Mouse (Mus musculus): ENCODE results near the gene Srarp. TPM values are rescaled to one million over a fixed set of nuclear protein-coding genes. Genes with fewer than 3 reads are reported as not detected.
A peak's percentile ranks its signal among the peaks of the same experiment; 100 is the strongest.

Gene Srarp
- polyA plus RNA-seq, 1 experiment from 2014 or later = not detected

GRCm38 (mm10) chr4:141461576-141461975 is 25.7 kb upstream of the Srarp start:
- Histone ChIP-seq H3K4me3 (ENCODE audit: low read depth, low read length) (no peak overlapping the region), H3K9ac (replicated peaks; ENCODE audit: low read depth, low read length) (no peak overlapping the region), H3K4me2 (replicated peaks; ENCODE audit: low read depth, low read length) (no peak overlapping the region), H3K9me3 (ENCODE audit: control insufficient read depth, low read depth, low read length) (no peaks in the 10 kb centered on the region), H3K4me1 (ENCODE audit: control insufficient read depth, insufficient read depth, low read length) (0 out of 2 replicates have a peak, but pooled peaks cover 4% of the 10 kb centered on the region), H3K27ac (ENCODE audit: low read length) (no peak overlapping the region), H3K27me3 (ENCODE audit: control insufficient read depth, insufficient read depth, low read length) (no peaks in the 10 kb centered on the region), H3K36me3 (ENCODE audit: control insufficient read depth, insufficient read depth, low read length) (peaks cover 47% of the 10 kb centered on the region)
- ATAC-seq (ENCODE audit: insufficient number of reproducible peaks, insufficient read depth, low FRiP score, low read depth) = no peak
- 89% methylated on average over 12 of the region's 12 CpGs for WGBS

GRCm38 (mm10) chr4:141461088-141461487 is 25.2 kb upstream of the Srarp start:
- ATAC-seq (ENCODE audit: insufficient number of reproducible peaks, insufficient read depth, low FRiP score, low read depth) = no peak
- no peaks in the 10 kb centered on the region for H3K9me3 ChIP-seq (ENCODE audit: control insufficient read depth, low read depth, low read length)
- 0 out of 2 replicates have a peak, but pooled peaks cover 4% of the 10 kb centered on the region for H3K4me1 ChIP-seq (ENCODE audit: control insufficient read depth, insufficient read depth, low read length)
- H3K4me3 ChIP-seq (ENCODE audit: low read depth, low read length) = no peak overlapping the region
- no peak overlapping the region for H3K4me2 ChIP-seq (replicated peaks; ENCODE audit: low read depth, low read length)
- H3K36me3 ChIP-seq (ENCODE audit: control insufficient read depth, insufficient read depth, low read length) = peaks cover 42% of the 10 kb centered on the region
- H3K9ac ChIP-seq (replicated peaks; ENCODE audit: low read depth, low read length) = no peak overlapping the region
- H3K27me3 ChIP-seq (ENCODE audit: control insufficient read depth, insufficient read depth, low read length) = no peaks in the 10 kb centered on the region
- WGBS = 63% methylated on average over 12 of the region's 12 CpGs
- no peak overlapping the region for H3K27ac ChIP-seq (ENCODE audit: low read length)

GRCm38 (mm10) chr4:141460481-141460880 is 24.6 kb upstream of the Srarp start:
- no peaks in the 10 kb centered on the region for H3K9me3 ChIP-seq (ENCODE audit: control insufficient read depth, low read depth, low read length)
- H3K27me3 ChIP-seq (ENCODE audit: control insufficient read depth, insufficient read depth, low read length) = no peaks in the 10 kb centered on the region
- 0 out of 2 replicates have a peak, but pooled peaks cover 4% of the 10 kb centered on the region for H3K4me1 ChIP-seq (ENCODE audit: control insufficient read depth, insufficient read depth, low read length)
- no peak for ATAC-seq (ENCODE audit: insufficient number of reproducible peaks, insufficient read depth, low FRiP score, low read depth)
- H3K27ac ChIP-seq (ENCODE audit: low read length) = no peak overlapping the region
- WGBS = 90% methylated on average over 4 of the region's 4 CpGs
- H3K4me3 ChIP-seq (ENCODE audit: low read depth, low read length) = no peak overlapping the region
- H3K4me2 ChIP-seq (replicated peaks; ENCODE audit: low read depth, low read length) = no peak overlapping the region
- no peak overlapping the region for H3K9ac ChIP-seq (replicated peaks; ENCODE audit: low read depth, low read length)
- H3K36me3 ChIP-seq (ENCODE audit: control insufficient read depth, insufficient read depth, low read length) = peaks cover 36% of the 10 kb centered on the region

GRCm38 (mm10) chr4:141459766-141460165 is 23.9 kb upstream of the Srarp start:
- Histone ChIP-seq H3K27ac (ENCODE audit: low read length) (peak overlapping the region; percentile 66; the same call in 1 of the 2 replicates), H3K27me3 (ENCODE audit: control insufficient read depth, insufficient read depth, low read length) (no peaks in the 10 kb centered on the region), H3K4me2 (replicated peaks; ENCODE audit: low read depth, low read length) (no peak overlapping the region), H3K36me3 (ENCODE audit: control insufficient read depth, insufficient read depth, low read length) (peaks cover 29% of the 10 kb centered on the region), H3K9ac (replicated peaks; ENCODE audit: low read depth, low read length) (no peak overlapping the region), H3K9me3 (ENCODE audit: control insufficient read depth, low read depth, low read length) (no peaks in the 10 kb centered on the region), H3K4me3 (ENCODE audit: low read depth, low read length) (no peak overlapping the region), H3K4me1 (ENCODE audit: control insufficient read depth, insufficient read depth, low read length) (0 out of 2 replicates have a peak, but pooled peaks cover 4% of the 10 kb centered on the region)
- 86% methylated on average over 9 of the region's 9 CpGs for WGBS
- ATAC-seq (ENCODE audit: insufficient number of reproducible peaks, insufficient read depth, low FRiP score, low read depth) = no peak

- Histone ChIP-seq H3K9me3 (ENCODE audit: control insufficient read depth, low read depth, low read length) (no peaks in the 10 kb centered on the region), H3K27ac (ENCODE audit: low read length) (peak overlapping the region; percentile 66; the same call in 1 of the 2 replicates), H3K4me2 (replicated peaks; ENCODE audit: low read depth, low read length) (no peak overlapping the region), H3K36me3 (ENCODE audit: control insufficient read depth, insufficient read depth, low read length) (peaks cover 20% of the 10 kb centered on the region), H3K27me3 (ENCODE audit: control insufficient read depth, insufficient read depth, low read length) (no peaks in the 10 kb centered on the region), H3K4me1 (ENCODE audit: control insufficient read depth, insufficient read depth, low read length) (0 out of 2 replicates have a peak, but pooled peaks cover 4% of the 10 kb centered on the region), H3K4me3 (ENCODE audit: low read depth, low read length) (no peak overlapping the region), H3K9ac (replicated peaks; ENCODE audit: low read depth, low read length) (no peak overlapping the region)
- WGBS = 63% methylated on average over 3 of the region's 3 CpGs
- ATAC-seq (ENCODE audit: insufficient number of reproducible peaks, insufficient read depth, low FRiP score, low read depth) = no peak
Measured at GRCm38 (mm10) chr4:141458888-141459287, 23.0 kb upstream of the Srarp start.

- 0 out of 2 replicates have a peak, but pooled peaks cover 4% of the 10 kb centered on the region for H3K4me1 ChIP-seq (ENCODE audit: control insufficient read depth, insufficient read depth, low read length)
- peak; percentile 75 for ATAC-seq (ENCODE audit: insufficient number of reproducible peaks, insufficient read depth, low FRiP score, low read depth)
- H3K27me3 ChIP-seq (ENCODE audit: control insufficient read depth, insufficient read depth, low read length) = no peaks in the 10 kb centered on the region
- peak overlapping the region; percentile 66; the same call in 1 of the 2 replicates for H3K27ac ChIP-seq (ENCODE audit: low read length)
- H3K9ac ChIP-seq (replicated peaks; ENCODE audit: low read depth, low read length) = no peak overlapping the region
- no peak overlapping the region for H3K4me2 ChIP-seq (replicated peaks; ENCODE audit: low read depth, low read length)
- no peaks in the 10 kb centered on the region for H3K9me3 ChIP-seq (ENCODE audit: control insufficient read depth, low read depth, low read length)
- WGBS = 10% methylated on average over 7 of the region's 7 CpGs
- H3K36me3 ChIP-seq (ENCODE audit: control insufficient read depth, insufficient read depth, low read length) = peaks cover 13% of the 10 kb centered on the region
- H3K4me3 ChIP-seq (ENCODE audit: low read depth, low read length) = no peak overlapping the region
Measured at GRCm38 (mm10) chr4:141458236-141458635, 22.3 kb upstream of the Srarp start.

- Histone ChIP-seq H3K27me3 (ENCODE audit: control insufficient read depth, insufficient read depth, low read length) (no peaks in the 10 kb centered on the region), H3K9me3 (ENCODE audit: control insufficient read depth, low read depth, low read length) (no peaks in the 10 kb centered on the region), H3K4me1 (ENCODE audit: control insufficient read depth, insufficient read depth, low read length) (0 out of 2 replicates have a peak, but pooled peaks cover 4% of the 10 kb centered on the region), H3K27ac (ENCODE audit: low read length) (no peak overlapping the region), H3K4me2 (replicated peaks; ENCODE audit: low read depth, low read length) (no peak overlapping the region), H3K9ac (replicated peaks; ENCODE audit: low read depth, low read length) (no peak overlapping the region), H3K4me3 (ENCODE audit: low read depth, low read length) (no peak overlapping the region), H3K36me3 (ENCODE audit: control insufficient read depth, insufficient read depth, low read length) (peaks cover 10% of the 10 kb centered on the region)
- no peak for ATAC-seq (ENCODE audit: insufficient number of reproducible peaks, insufficient read depth, low FRiP score, low read depth)
- 92% methylated on average over 14 of the region's 14 CpGs for WGBS
Measured at GRCm38 (mm10) chr4:141456193-141456938, 20.5 kb upstream of the Srarp start.

- Histone ChIP-seq H3K4me2 (replicated peaks; ENCODE audit: low read depth, low read length) (no peak overlapping the region), H3K4me3 (ENCODE audit: low read depth, low read length) (no peak overlapping the region), H3K27me3 (ENCODE audit: control insufficient read depth, insufficient read depth, low read length) (no peaks in the 10 kb centered on the region), H3K4me1 (ENCODE audit: control insufficient read depth, insufficient read depth, low read length) (0 out of 2 replicates have a peak, but pooled peaks cover 4% of the 10 kb centered on the region), H3K36me3 (ENCODE audit: control insufficient read depth, insufficient read depth, low read length) (peaks cover 10% of the 10 kb centered on the region), H3K27ac (ENCODE audit: low read length) (no peak overlapping the region; the same call in 1 of the 2 replicates), H3K9me3 (ENCODE audit: control insufficient read depth, low read depth, low read length) (no peaks in the 10 kb centered on the region), H3K9ac (replicated peaks; ENCODE audit: low read depth, low read length) (no peak overlapping the region)
- WGBS = 71% methylated on average over 4 of the region's 4 CpGs
- ATAC-seq (ENCODE audit: insufficient number of reproducible peaks, insufficient read depth, low FRiP score, low read depth) = no peak
Measured at GRCm38 (mm10) chr4:141455526-141455925, 19.6 kb upstream of the Srarp start.

All from stomach, embryonic 14.5 days (tissue).